Mouse (Mus musculus) testis, postnatal 10 days (tissue): ENCODE results near the gene Hs3st4.
A peak's percentile ranks its signal among the peaks of the same experiment; 100 is the strongest.

Source experiments
- DNase-seq: peaks from one replicate; pipeline ENCODE4 v3.0.0; 2021; ENCODE audit warnings: low spot score

Hs3st4 gene

DNA sequence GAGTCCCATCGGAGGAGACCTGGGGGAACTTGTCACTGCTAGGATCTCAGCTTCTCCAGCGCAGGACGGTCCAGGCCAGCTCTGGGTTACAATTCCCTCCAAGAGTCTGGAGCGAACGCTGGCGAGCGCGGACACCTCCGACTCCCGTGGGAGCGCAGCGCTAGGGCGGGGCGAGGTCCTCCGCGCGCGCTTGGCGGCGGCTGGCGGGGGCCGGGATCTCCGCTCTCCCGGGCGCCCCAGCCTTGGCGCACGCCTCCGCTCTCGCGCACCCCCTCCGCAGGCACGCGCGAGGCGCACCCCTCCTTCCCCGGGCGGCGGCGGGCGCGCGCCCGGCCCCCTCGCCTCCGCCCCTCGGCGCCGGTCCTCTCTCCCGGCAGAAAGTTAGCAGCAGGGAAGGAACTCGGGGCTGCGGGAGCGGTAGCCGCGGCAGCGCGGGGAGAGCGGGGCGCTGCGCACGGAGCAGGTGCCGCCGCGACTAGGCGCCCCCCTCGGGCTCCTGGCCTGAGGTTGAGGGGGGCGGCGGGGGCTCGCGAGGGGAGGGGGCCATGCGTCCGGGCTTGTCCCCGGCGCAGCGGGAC, at the start of gene Hs3st4:
Hs3st4 (plus strand) TSS at position 409 of the 578 bp plus-strand sequence.
- no peak for DNase-seq

DNA sequence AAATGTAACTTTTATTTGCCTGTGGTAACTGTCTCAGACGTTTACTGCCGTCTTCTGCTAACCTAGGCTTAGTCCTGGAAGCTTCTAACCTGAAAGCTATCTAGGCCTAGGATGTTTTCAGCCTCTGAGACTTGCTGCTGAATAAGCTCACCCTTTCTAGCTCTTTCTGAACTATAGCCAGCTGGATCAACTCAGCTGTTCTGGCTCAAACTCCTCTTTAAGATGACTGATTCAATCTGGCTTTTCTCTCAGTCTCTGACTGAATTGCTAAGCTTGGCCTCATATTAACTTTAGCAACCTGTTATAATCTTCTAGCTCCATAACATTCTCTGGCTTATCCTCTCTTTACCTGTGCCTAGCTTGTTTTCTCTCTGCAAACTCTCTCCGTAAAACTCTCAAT, 35.8 kb upstream of the Hs3st4 start:
- no peak for DNase-seq

DNA sequence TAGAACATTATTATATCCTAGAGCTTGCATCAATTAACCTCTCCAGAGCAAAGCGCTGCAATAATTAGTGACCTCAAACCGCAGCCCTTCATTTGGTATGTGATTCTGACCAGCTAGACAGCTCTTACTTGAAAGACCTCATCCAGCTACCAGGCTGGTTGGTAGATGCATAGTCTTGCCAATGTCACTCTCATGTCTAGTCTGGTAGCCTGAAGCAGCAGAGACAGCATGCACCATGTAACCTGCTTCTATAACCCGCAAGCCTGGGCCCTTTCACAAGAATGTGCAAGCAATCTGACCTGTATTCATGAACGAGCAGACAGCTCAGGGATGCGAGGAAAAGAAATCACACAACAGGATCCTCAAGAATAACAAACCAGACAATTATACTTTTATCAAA, 19.6 kb upstream of the Hs3st4 start:
- no peak for DNase-seq

DNA sequence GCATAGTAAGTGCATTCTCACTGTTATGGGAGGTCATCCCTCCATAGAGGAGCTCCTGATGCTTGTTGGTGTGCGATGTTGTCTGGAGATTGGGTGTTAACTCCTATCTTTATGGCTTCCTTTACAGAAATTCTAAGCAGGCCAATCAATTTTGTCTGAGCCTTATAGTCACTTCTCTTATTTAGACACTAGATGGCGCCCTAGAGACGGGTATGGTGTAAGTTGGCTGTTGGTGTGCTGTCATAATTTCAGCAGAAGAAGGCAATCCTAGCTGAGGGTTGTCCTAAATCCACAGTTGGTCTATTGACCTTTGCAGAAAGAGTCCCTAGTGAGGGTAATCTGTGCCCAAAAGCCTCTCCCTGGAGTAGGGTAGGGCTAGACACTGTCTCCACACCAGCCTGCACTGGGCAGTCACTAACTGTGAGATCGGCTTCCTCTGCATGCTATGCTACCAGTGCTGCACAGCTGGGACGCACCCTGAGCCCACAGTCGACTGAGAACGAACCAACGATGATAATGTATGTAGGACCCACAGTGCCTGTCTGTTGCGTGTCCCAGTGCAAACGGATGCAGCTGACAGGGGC, 18.0 kb upstream of the Hs3st4 start:
- DNase-seq: no peak

DNA sequence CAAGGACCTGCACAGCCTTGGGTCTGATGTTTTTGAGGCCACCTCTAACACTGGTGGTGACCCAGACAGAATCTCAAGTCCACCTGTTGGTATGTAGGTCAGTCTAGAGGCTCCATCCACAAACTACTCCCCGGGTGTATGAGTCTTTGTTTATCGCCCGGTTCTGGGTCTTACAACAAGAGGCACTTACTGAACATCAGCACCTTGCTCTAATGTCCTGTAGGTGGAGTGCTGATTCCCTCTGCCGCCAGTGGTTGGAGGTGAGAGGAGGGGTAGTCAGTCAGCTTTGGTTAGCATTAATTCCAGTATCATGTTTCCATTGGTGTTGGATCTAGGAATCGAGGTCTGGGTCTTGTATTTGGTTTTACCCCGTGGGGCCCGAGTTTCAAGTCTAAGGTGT, 17.2 kb upstream of the Hs3st4 start:
- DNase-seq: no peak

DNA sequence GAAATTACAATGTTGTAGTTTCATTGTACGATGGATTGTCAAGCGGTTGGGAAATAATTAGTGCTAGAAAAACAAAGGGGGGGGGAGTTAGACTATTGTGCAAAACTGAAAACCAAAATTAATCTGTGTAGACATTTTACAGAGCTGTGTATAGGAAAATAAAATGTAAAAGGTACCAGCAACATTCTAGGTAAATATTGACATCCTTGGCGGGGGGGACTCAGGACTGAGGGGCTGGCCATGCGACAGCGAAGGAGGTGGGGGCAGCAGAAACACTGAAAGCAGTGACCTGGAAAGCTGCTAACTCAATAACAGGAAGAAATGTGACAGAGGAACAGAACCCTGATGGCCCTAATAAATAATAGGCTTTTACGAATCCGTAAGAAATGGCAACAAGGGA, 7.2 kb upstream of the Hs3st4 start:
- DNase-seq: no peak

DNA sequence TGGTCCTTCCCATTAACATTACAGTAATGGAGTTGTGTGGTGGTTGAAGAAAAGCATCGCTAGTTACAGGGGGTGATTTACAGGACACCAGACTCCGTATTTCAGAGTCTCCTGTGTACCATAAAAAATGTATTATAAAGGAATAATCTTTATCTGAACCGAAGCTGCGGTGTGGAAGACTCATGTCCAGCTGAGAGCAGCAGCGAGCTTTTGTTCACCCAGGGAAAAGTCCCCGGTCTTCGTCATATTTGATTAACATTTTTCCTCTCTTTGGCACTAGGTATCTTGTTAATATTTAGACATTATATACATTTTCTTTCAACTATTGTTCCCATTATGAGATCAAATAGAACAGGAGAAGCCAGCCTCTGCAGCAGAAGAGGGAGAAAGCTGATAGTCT, 1.2 kb upstream of the Hs3st4 start:
- no peak for DNase-seq

DNA sequence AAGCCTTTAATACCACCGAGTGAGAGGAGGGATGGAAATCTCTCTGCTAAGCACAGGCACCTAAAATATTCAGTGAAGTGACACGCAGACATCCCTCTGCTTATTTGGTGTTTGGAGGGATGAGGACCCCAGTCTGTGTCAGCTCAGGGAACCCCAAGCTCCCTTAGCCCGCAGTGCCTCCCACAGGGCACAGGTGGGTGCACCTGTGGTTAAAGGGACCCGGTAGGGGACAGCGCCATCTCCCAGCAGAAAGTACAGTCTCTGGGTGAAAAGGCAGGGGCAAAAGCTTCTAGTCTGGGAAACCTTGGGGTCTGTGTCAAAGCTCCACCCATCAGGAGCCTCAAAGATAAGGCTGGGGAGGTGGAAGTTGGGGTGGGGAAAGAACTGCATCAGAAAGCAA, 659 bp upstream of the Hs3st4 start:
- DNase-seq: no peak

DNA sequence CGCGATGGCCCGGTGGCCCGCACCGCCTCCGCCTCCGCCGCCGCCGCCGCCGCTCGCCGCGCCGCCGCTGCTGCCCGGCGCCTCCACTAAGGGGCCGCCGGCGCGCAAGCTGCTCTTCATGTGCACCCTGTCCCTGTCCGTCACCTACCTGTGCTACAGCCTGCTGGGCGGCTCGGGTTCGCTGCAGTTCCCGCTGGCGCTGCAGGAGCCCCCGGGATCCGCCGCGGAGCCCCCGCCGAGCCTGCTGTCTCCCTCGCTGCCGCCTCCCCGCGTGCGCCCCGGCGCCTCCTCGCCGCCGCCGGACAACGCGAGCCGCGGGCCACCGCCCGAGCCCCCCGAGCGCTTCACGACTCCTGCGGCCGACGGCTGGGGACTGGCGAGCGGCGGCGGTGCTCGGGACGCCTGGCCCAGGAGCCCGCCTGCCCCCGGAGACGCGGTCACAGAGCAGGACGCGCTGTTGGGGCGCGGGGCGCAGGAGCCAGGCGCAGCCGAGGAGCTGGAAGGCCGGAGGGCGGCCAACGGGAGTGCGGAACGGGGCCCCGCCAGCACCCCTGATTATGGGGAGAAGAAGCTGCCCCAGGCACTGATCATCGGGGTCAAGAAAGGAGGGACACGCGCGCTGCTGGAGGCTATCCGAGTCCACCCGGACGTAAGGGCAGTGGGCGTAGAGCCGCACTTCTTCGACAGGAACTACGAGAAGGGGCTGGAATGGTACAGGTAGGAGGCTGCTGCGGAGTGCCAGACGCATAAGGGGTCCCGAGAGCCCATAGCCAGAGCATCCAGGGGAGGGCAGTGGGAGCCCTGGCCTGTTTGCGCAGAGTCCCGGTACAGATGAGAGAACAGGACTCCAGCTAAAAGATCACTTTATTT, 743 bp downstream of the Hs3st4 start:
- no peak for DNase-seq

DNA sequence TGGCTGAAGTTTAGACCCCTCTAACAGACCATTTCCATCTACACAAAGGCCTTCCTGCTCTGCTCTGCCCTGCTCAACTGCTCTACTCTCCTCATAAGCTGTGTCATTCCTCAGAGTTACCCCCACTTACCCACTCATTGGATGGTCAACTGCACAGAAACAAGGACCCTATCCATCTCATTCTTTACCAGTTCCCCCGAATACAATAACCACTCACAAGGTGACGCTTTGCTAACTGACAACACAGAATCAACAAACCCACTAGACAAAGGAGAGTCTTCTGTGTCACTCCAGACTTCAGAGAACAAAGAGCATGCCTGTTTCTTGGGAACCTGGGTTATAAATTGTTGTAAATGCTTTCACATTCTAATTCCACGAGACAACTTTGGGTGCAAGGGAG, 9.5 kb downstream of the Hs3st4 start:
- DNase-seq: no peak

DNA sequence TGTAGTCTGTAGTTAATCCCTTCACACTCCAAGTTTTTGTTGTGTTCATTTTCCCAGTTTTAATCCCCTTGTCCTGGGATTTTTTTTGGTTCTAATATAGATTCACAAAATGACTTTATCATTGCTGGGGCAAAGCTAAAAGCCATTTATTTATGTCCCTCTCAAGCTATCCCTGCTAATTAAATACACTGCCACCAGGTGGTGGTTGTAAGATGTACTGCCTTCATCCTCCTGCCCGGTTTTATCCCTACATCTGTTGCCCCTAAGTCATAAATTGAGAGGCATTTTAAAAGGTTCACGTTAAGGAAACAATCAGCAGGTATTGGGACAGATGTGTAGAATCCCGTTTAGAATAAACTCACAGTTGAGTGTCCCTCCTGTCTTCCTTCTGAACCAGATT, 14.6 kb downstream of the Hs3st4 start:
- DNase-seq: no peak

DNA sequence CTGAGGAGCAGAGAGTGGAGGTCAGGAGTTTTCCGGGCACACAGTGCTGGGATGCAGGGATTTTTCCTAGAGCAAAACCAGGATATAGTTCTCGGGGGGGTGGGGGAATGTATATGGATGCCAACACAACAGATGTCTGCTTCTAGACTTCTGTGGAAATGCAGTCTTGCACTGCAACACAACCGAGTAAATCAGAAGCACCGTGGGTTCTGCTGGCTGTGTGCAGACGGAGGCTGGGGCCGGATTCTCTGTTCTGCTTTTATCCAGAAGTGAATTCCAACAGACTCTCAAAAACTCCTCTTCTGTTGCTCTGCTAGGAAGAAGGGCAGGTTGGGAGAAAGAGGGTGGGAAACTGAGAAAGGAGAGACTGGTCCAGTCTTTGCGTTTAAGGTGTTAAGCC, 15.9 kb downstream of the Hs3st4 start:
- DNase-seq: no peak

DNA sequence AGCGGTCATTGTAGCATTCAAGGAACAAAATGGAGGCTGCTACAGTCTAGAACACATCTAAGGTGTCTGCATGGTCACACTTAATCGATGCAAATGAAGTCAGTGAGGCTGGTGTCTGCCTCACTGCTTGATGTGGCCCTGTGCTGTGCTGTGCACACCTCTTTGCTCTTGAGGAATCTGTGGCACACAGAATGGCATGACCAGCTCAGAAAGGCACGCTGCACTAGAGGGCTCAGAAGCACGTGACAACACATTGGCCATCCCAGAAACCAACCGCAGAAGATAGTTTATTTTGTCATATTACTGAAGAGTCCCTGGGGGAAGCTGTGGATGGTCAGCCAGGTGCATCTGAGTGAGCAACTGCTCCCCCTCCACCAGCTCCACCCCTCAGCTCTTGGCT, 44.2 kb downstream of the Hs3st4 start:
- no peak for DNase-seq

DNA sequence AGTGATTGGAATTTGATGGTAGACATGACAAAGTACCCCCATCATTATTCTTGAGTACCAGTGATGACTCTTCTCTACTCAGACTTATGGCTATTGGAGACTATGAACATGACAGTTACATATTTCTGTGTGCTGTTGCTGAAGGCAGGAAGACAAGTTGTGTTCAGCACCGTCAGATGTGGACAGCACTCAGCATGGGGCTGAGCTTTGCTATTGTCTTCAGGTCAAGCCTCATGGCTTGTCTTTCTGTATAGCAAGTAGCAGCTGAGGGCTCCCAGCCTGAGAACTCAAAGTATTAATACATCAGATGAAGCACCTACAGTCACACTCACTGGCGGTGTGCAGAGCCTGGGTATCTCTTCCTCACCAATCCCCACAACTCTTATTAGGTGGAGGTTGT, 49.6 kb downstream of the Hs3st4 start:
- DNase-seq: peak; percentile 42

DNA sequence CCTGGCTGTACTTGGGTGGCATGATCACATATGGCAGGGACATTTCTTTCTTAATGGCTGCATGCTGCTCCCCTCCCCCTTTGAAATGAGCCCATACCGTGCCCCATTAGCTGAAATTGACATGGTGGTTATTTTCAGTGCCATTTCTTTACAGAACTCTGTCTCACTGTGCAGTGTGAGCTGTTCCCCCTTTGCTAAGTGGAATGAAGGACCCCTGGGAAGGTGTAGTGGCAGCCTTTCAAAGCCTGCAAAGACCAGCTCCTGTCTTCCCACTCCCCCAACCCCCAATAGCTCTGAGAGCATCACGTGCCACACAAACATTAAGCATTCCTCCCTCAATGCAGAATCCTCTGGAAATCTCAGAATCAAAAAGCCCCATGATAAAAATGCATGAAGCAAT, 50.7 kb downstream of the Hs3st4 start:
- no peak for DNase-seq

DNA sequence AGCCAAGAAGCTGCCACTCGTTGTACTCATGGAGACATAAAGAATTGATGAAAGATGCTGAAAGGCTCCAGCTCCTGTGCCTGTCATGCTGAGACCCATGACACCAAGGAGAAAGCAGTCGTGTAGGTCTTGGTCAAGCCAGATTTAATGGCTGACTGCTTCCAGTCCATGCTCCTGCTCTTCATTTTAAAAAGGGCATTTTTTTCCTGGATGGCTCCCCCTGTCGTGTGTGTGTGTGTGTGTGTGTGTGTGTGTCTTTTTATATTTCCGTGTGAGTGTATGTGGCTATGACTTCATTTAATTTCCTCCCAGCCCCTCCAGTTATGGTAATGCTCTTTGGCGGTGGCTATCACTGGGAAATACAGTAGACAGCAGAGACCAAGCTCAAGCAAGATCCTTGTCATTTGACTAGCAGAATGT, 54.6 kb downstream of the Hs3st4 start:
- DNase-seq: no peak

DNA sequence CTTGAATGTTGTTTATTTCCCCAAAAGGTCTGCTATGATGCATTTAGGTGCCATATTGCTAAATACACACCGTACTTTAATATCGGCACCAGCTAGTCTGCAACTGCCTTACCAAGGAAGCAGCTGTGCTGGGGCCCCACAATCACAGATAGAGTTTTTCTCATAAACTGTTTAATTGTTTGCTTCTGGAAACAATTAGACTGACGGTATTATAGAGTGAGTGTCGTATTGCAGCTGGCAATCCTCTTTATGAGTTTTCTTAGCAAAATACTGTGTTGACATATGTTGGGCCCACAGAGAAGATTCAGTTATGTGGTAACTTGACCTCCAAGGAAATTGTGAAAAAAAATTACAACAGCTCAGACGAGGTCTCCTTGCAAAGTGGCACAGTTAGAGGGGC, 56.5 kb downstream of the Hs3st4 start:
- DNase-seq: no peak

DNA sequence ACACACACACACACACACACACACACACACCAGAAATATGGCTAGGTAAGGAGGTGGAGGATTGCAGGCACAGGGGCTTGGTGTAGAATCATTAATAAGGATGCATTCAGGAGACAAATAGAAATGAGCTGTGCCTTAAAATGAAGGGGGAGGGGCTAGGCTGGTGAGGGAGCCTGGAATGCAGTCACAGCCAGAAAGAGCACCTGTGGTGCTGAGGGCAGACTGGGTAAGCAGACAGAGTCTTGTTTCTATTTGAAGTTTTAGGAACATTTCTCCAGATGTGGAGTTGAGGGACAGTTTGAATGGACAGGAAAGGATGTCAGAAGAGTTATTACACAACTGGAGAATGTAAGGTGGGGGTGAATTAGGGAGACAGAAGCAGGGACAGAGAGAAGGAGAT, 64.7 kb downstream of the Hs3st4 start:
- no peak for DNase-seq

DNA sequence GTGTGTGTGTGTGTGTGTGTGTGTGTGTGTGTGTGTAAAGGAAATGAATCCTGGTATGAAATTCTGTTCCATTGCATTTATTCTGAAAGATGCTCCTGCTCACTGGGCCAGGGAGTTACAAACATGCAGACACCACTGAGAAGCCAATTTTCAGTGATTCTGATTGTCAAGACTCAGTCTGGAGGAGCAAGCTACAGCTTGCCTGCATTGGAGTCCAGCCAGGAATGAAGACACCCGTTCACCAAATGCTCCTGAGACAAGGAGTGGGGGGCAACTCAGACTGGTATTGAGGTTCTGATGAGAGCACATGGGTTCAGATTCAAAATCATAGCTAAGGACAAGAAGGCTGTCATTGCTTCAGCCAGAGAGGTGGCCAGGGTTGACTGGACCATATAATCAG, 66.3 kb downstream of the Hs3st4 start:
- DNase-seq: no peak

DNA sequence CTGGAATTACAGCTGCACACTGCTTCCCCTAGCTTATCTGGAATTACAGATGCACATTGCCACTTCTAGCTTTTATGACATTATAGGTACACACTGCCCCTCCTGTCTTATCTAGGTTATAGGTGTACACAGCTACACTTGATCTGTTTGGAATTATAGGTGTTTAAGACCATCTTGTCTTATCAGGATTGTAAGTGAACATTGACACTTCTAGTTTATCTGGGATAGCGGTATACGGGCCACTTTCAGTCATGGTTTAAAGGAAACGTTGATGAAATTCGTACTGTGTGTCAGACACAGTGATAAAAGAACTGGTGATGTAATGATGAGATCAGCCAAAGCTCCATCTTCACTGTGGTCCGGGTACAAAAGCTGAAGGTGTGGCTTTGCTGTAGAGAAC, 67.8 kb downstream of the Hs3st4 start:
- no peak for DNase-seq

DNA sequence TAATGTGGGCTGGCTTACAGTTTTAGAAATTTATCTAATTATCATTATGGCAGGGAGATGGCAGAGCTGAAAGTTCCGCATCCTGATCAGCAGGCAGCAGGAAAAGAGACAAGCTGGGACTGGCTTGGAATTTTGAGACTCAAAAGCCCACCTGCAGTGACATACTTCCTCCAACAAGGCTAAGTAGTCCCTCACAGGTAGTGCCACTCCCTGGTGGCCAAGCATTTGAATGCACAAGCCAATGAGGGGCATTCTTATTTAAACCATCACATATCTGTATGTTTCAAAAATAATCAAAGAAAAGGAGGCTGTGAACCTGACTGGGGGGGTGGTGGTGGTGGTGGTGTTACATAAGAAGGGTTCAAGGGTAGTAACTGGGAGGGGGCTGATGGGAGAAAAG, 101.1 kb downstream of the Hs3st4 start:
- no peak for DNase-seq

DNA sequence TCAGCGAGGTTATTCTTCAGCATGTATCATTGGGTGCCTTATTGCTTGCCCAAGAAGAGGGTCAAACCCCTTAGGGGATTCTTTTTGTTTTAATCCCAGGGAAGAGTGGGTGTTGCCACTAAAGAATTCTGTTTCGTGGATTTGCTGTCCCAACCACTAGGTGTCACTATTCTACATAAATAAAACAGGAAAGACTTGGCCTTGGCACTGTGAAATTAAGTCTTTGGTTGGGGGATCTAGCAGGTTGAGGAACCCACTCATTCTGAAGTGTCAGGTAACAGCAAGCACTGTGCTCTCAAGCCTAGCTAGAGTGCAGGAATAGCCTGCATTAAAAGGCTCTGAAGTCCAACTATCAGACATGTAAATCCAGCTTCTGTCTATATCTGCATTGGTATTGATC, 146.3 kb downstream of the Hs3st4 start:
- no peak for DNase-seq

DNA sequence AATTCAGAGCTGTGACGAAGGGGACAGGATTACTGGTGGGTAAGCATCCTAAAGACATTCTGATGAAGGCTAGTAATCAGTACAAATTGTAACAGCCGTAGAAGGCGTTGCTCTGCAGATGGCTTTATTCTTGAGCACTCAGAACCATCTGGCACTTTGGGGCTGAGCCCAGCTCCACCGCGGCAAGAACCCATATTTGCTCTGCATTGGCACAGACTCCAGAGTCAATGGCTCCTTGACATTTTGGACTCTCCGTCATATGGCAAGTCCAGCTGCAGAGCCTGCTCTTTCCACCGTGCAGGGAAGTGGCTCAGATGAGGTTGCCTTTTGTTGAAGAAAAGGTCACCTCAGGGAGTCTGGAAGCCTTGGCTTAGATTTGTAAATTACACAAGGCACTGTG, 148.6 kb downstream of the Hs3st4 start:
- no peak for DNase-seq

DNA sequence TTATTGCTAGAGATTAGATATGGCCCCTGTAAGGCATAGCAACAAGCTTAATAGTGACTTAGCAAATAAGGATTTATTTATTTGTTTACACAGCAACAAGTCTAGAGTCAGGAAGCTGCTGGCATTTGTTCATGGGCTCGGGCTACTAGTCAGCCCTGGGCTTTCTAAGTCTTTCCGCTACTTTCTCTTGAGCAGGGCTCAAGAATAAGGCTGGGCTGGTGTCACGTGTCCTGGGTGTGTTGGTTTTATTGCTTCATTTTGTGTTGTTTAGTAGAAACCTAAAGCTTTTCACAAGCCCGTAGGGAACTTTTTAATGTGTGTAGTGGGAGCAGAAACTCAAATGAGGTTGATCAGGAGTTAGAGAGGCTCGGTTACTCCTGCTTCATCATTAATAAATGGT, 153.5 kb downstream of the Hs3st4 start:
- no peak for DNase-seq
